Mouse (Mus musculus) adrenal gland, adult 10 weeks (tissue): ENCODE results near the gene Krt4. TPM values are rescaled to one million over a fixed set of nuclear protein-coding genes. Genes with fewer than 3 reads are reported as not detected.

Source experiments
- polyA plus RNA-seq: library from polyadenylated mRNA; stranded (reverse); fragments of 350-450 nt; fragmentation: Illumina TruSeq; extraction: RNeasy Lipid Tissue Mini Kit (QIAGEN cat#74804); gene quantifications from one replicate; pipeline ENCODE4 v1.2.3, GENCODE M21; 2014; ENCODE audit warnings: low read depth, low replicate concordance

Gene Krt4
- polyA plus RNA-seq: not detected

GRCm38 (mm10) chr15:101924635-101925034 lies at the start of gene Krt4:
Gene Krt4 (minus strand): TSS chr15:101924735.

GRCm38 (mm10) chr15:101954187-101954586 lies 29.7 kb upstream of the Krt4 start, which contains the start of gene Krt78:
Gene Krt78 (minus strand): TSS chr15:101954287.

GRCm38 (mm10) chr15:101940274-101940829 lies 15.8 kb upstream of the Krt4 start, which contains the start of gene Krt79:
Gene Krt79 (minus strand): TSS chr15:101940324.

GRCm38 (mm10) chr15:101892820-101893219 lies 31.7 kb downstream of the Krt4 start, which contains the start of gene Krt76:
Gene Krt76 (minus strand): TSS chr15:101892920.

GRCm38 (mm10) chr15:101869431-101869830 lies 55.1 kb downstream of the Krt4 start, which contains the start of gene Krt77:
Gene Krt77 (minus strand): TSS chr15:101869705.

Other genes starting within 250 kb of the Krt4 start
- gene Krt6b, start 244.4 kb downstream of the Krt4 start, polyA plus RNA-seq: not detected
- not detected for gene Krt6a, start 230.4 kb downstream of the Krt4 start, polyA plus RNA-seq
- not detected for gene Krt5, start 211.8 kb downstream of the Krt4 start, polyA plus RNA-seq
- gene Krt71, start 181.6 kb downstream of the Krt4 start, polyA plus RNA-seq: not detected
- not detected for gene Krt72, start 138.3 kb downstream of the Krt4 start, polyA plus RNA-seq
- not detected for gene Krt73, start 122.4 kb downstream of the Krt4 start, polyA plus RNA-seq
- gene Krt2, start 106.6 kb downstream of the Krt4 start, polyA plus RNA-seq: not detected
- gene Krt1, start 73.9 kb downstream of the Krt4 start, polyA plus RNA-seq: not detected
- gene Krt77, start 55.0 kb downstream of the Krt4 start, polyA plus RNA-seq: not detected
- not detected for gene Krt76, start 31.8 kb downstream of the Krt4 start, polyA plus RNA-seq
- not detected for gene Krt79, start 15.6 kb upstream of the Krt4 start, polyA plus RNA-seq
- not detected for gene Krt78, start 29.6 kb upstream of the Krt4 start, polyA plus RNA-seq
- gene Krt8, start 79.7 kb upstream of the Krt4 start, polyA plus RNA-seq: not detected
- not detected for gene Krt18, start 103.4 kb upstream of the Krt4 start, polyA plus RNA-seq
- gene Eif4b, start 149.0 kb upstream of the Krt4 start, polyA plus RNA-seq: 196 TPM
- 31.5 TPM for gene Tns2, start 175.7 kb upstream of the Krt4 start, polyA plus RNA-seq
- gene Spryd3, start 211.5 kb upstream of the Krt4 start, polyA plus RNA-seq: 1.4 TPM
- not detected for gene Igfbp6, start 219.6 kb upstream of the Krt4 start, polyA plus RNA-seq
- gene Soat2, start 225.8 kb upstream of the Krt4 start, polyA plus RNA-seq: not detected